In genomic region chr6:114893427-114894209, GRCm38 (mm10) we compare ENCODE assay signal across 8 mouse cellular contexts.
DNase-seq lines count a peak whose midpoint lies in the region; ATAC-seq and TF ChIP-seq lines count a peak whose summit lies in the region.

No protein-coding gene starts in this region.

- H3K4me3 ChIP-seq in kidney, embryonic 14.5 days (ENCODE audit: low read length): no peak overlapping the region
- H3K4me3 ChIP-seq in lung, postnatal 0 days (ENCODE audit: low read depth, low read length): no peak overlapping the region
- H3K4me3 ChIP-seq in spleen, adult 2 months (ENCODE audit: extremely low read depth, insufficient read depth, insufficient read length): no peak overlapping the region

- H3K4me2 ChIP-seq in kidney, embryonic 14.5 days (replicated peaks; ENCODE audit: low read depth, low read length): no peak overlapping the region
- peak overlapping the region; percentile 17; the same call in 1 of the 2 replicates for H3K4me2 ChIP-seq in lung, postnatal 0 days (replicated peaks; ENCODE audit: low read depth, low read length)

- H3K36me3 ChIP-seq in kidney, embryonic 14.5 days (ENCODE audit: control insufficient read depth, insufficient read depth, low read length): peaks cover 12% of the 10 kb centered on the region; the same call in 1 of the 2 replicates
- H3K36me3 ChIP-seq in lung, postnatal 0 days (ENCODE audit: insufficient read depth, low read length): no peaks in the 10 kb centered on the region
- peaks cover 3% of the 10 kb centered on the region; the same call in 1 of the 2 replicates for H3K36me3 ChIP-seq in spleen, adult 2 months (ENCODE audit: control insufficient read depth, insufficient read depth, low read length)

- H3K27me3 ChIP-seq in kidney, embryonic 14.5 days (ENCODE audit: control insufficient read depth, insufficient read depth, low read length): no peaks in the 10 kb centered on the region
- H3K27me3 ChIP-seq in lung, postnatal 0 days (replicated peaks; ENCODE audit: insufficient read depth, low read length): no peaks in the 10 kb centered on the region
- H3K27me3 ChIP-seq in spleen, adult 2 months (ENCODE audit: control insufficient read depth, insufficient read depth, low read length): no peaks in the 10 kb centered on the region

- no peak overlapping the region for H3K27ac ChIP-seq in kidney, embryonic 14.5 days (ENCODE audit: low read depth, low read length)
- H3K27ac ChIP-seq in lung, postnatal 0 days (ENCODE audit: low read length): peak overlapping the region; percentile 79
- H3K27ac ChIP-seq in spleen, adult 2 months (ENCODE audit: insufficient read depth, low read length): peak overlapping the region; percentile 81

- WGBS in kidney, embryonic 14.5 days: 72% methylated on average over 20 of the region's 20 CpGs
- WGBS in lung, postnatal 0 days: 22% methylated on average over 20 of the region's 20 CpGs
- WGBS in spleen, adult 2 months: 17% methylated on average over 20 of the region's 20 CpGs

- DNase-seq in kidney, adult 11 months: peak; percentile 47
- peak; percentile 86 for DNase-seq in adipocyte (ENCODE audit: low spot score)
- DNase-seq in gastrocnemius, postnatal 36 days: peak; percentile 52 to 68
- peak; percentile 58 for DNase-seq in kidney, postnatal 10 days
- peak; percentile 84 for DNase-seq in lung, postnatal 0 days (ENCODE audit: low spot score)
- peak; percentile 72 to 78 for DNase-seq in spleen, adult 2 months (ENCODE audit: low read depth in 1 of 2, low spot score in 2 of 2)
- no peak for DNase-seq in embryo, embryonic 10.5 days (ENCODE audit: low spot score)

- peaks cover 39% of the 10 kb centered on the region for H3K4me1 ChIP-seq in kidney, embryonic 14.5 days (ENCODE audit: control insufficient read depth, insufficient read depth, low read length)
- H3K4me1 ChIP-seq in lung, postnatal 0 days (ENCODE audit: insufficient read depth, low read depth, low read length): peaks cover 49% of the 10 kb centered on the region
- H3K4me1 ChIP-seq in spleen, adult 2 months (ENCODE audit: control insufficient read depth, insufficient read depth, insufficient read length): peaks cover 42% of the 10 kb centered on the region; the same call in 1 of the 2 replicates

- no peak for TF ChIP-seq POLR2A in spleen, adult 2 months (IDR thresholded peaks at IDR 0.05; ENCODE audit: low read depth, low read length)

- TF ChIP-seq EP300 in lung, postnatal 0 days (IDR thresholded peaks at IDR 0.05): no peak

- no peak for TF ChIP-seq CTCF in lung, postnatal 0 days (IDR thresholded peaks at IDR 0.05)
- no peak for TF ChIP-seq CTCF in spleen, adult 2 months (IDR thresholded peaks at IDR 0.05; ENCODE audit: extremely low read depth, insufficient read depth, insufficient read length, insufficient replicate concordance)

- no peak for ATAC-seq in kidney, embryonic 14.5 days (ENCODE audit: low FRiP score, low TSS enrichment)
- peak; percentile 70 for ATAC-seq in lung, postnatal 0 days

- no peak overlapping the region for H3K9ac ChIP-seq in kidney, embryonic 14.5 days (ENCODE audit: low read depth, low read length)
- no peak overlapping the region for H3K9ac ChIP-seq in lung, postnatal 0 days (replicated peaks; ENCODE audit: low read depth)

- H3K9me3 ChIP-seq in kidney, embryonic 14.5 days (ENCODE audit: control insufficient read depth, low read length): no peaks in the 10 kb centered on the region
- H3K9me3 ChIP-seq in lung, postnatal 0 days (ENCODE audit: low read length): no peaks in the 10 kb centered on the region

- intact Hi-C loops in gastrocnemius, postnatal 36 days (cut with DNase I): loop anchor here (5.0 kb wide), 1 partner anchor 81 kb away; no protein-coding TSS in a partner anchor
